Mouse (Mus musculus) liver, adult 2 months (tissue): ENCODE data around the gene Lin37.

Source experiments
- CTCF ChIP-seq: fragments of 200-500 bp; IDR thresholded peaks from 2 replicates; pipeline ENCODE4 v1.5.1; 2011; ENCODE audit warnings: low read depth, low read length, control low read depth
- POLR2A ChIP-seq: fragments of 200-500 bp; IDR thresholded peaks from 2 replicates; pipeline ENCODE4 v1.6.1; 2011; ENCODE audit warnings: low read length, control low read depth; ENCODE audit not compliant: insufficient read depth; ENCODE audit errors: extremely low read depth

GRCm38 (mm10) chr7:30558656-30559442, 789 bp downstream of the Lin37 start:
- no peak for TF ChIP-seq POLR2A
- no peak for TF ChIP-seq CTCF
